Mouse (Mus musculus) cerebellum, adult 8-10 months (tissue): ENCODE results near the gene Tspan1.
A peak's percentile ranks its signal among the peaks of the same experiment; 100 is the strongest.

Experiments
- DNase-seq: peaks from one replicate; pipeline ENCODE4 v3.0.0; 2022

Gene Tspan1

GRCm38 (mm10) chr4:116165708-116166407 is 1.5 kb downstream of the Tspan1 start:
- DNase-seq = no peak

GRCm38 (mm10) chr4:116164759-116165554 is 2.4 kb downstream of the Tspan1 start:
- no peak for DNase-seq

- no peak for DNase-seq
Observed at GRCm38 (mm10) chr4:116162142-116162541, 5.3 kb downstream of the Tspan1 start.

GRCm38 (mm10) chr4:116160769-116161168 is 6.6 kb downstream of the Tspan1 start:
- no peak for DNase-seq

GRCm38 (mm10) chr4:116159912-116160311 is 7.5 kb downstream of the Tspan1 start:
- no peak for DNase-seq

GRCm38 (mm10) chr4:116157882-116158281 is 9.5 kb downstream of the Tspan1 start:
- DNase-seq = no peak

GRCm38 (mm10) chr4:116152702-116153101 is 14.7 kb downstream of the Tspan1 start:
- DNase-seq = no peak

- no peak for DNase-seq
Observed at GRCm38 (mm10) chr4:116151238-116151637, 16.2 kb downstream of the Tspan1 start, which contains the start of gene Lurap1. TSS of gene Lurap1 (minus strand) at chr4:116151338.

GRCm38 (mm10) chr4:116150862-116151221 is 16.6 kb downstream of the Tspan1 start:
- no peak for DNase-seq

GRCm38 (mm10) chr4:116150156-116150861 is 17.1 kb downstream of the Tspan1 start:
- peak; percentile 65 for DNase-seq

GRCm38 (mm10) chr4:116149812-116150155 is 17.6 kb downstream of the Tspan1 start:
- no peak for DNase-seq

GRCm38 (mm10) chr4:116143891-116144717 is 23.3 kb downstream of the Tspan1 start:
- DNase-seq = peak; percentile 82

- peak; percentile 94 for DNase-seq
Observed at GRCm38 (mm10) chr4:116143317-116143811, 24.0 kb downstream of the Tspan1 start.

- no peak for DNase-seq
Observed at GRCm38 (mm10) chr4:116142269-116142668, 25.1 kb downstream of the Tspan1 start.

- DNase-seq = no peak
Observed at GRCm38 (mm10) chr4:116141736-116142135, 25.7 kb downstream of the Tspan1 start.

GRCm38 (mm10) chr4:116140801-116141574 is 26.4 kb downstream of the Tspan1 start:
- DNase-seq = no peak

GRCm38 (mm10) chr4:116137421-116137996 is 29.9 kb downstream of the Tspan1 start:
- no peak for DNase-seq

- DNase-seq = no peak
Observed at GRCm38 (mm10) chr4:116134990-116135389, 32.4 kb downstream of the Tspan1 start.

- DNase-seq = no peak
Observed at GRCm38 (mm10) chr4:116133126-116133525, 34.3 kb downstream of the Tspan1 start.

GRCm38 (mm10) chr4:116127956-116128355 is 39.4 kb downstream of the Tspan1 start:
- no peak for DNase-seq

GRCm38 (mm10) chr4:116125803-116126386 is 41.5 kb downstream of the Tspan1 start:
- DNase-seq = no peak
